ENCODE assay signal across 26 mouse cellular contexts in the genomic region with DNA sequence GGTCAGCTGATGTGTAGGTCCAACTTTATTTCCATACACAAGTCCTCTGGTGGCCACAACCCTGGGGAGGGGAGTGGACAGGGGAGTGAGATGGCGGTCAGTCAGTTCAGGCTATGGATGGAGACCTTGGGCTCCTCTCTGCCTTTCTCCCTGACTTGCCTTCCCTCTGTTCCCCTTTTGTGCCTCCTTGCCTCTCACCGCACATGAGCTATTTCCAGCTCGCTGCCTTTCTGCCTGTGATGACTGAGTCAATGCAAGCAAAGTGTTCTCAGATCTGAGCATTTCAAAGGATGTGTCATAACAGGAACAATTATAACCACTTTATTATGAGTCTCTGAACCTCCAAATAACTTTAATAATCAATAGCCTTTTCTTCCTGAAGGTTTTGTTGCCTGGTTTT. TPM values are rescaled to one million over a fixed set of nuclear protein-coding genes. Genes with fewer than 3 reads are reported as not detected.
DNase-seq lines count a peak whose midpoint lies in the region; ATAC-seq and TF ChIP-seq lines count a peak whose summit lies in the region.
"Had no signal": no experiment of that assay in that cellular context is flagged by ENCODE, and none has a peak within 500 bp of the region (broad histone marks: within the 10 kb centered on the region; RNA-seq: fewer than 3 reads in every experiment).

No protein-coding gene starts in this region.

- no peaks in the 10 kb centered on the region for H3K27me3 ChIP-seq in forebrain, postnatal 0 days (ENCODE audit: insufficient read depth, low read length)
- H3K27me3 ChIP-seq in forebrain, embryonic 13.5 days: no peaks in the 10 kb centered on the region
- no peaks in the 10 kb centered on the region for H3K27me3 ChIP-seq in CH12.LX (replicated peaks)
- H3K27me3 ChIP-seq in limb, embryonic 10.5 days (ENCODE audit: low read depth, poor library complexity, severe bottlenecking): no peaks in the 10 kb centered on the region
- H3K27me3 ChIP-seq: embryonic facial prominence, embryonic 15.5 days; intestine, embryonic 15.5 days; stomach, embryonic 15.5 days had no signal

- TF ChIP-seq POLR2A in CH12.LX (IDR thresholded peaks at IDR 0.05; ENCODE audit: low read depth, low read length): no peak

- TF ChIP-seq RAD21 in CH12.LX (IDR thresholded peaks at IDR 0.05; ENCODE audit: low read depth, low read length): no peak

- no peaks in the 10 kb centered on the region for H3K9me3 ChIP-seq in forebrain, postnatal 0 days (ENCODE audit: low read length)
- H3K9me3 ChIP-seq in forebrain, embryonic 13.5 days (replicated peaks): no peaks in the 10 kb centered on the region
- no peaks in the 10 kb centered on the region for H3K9me3 ChIP-seq in CH12.LX (replicated peaks; ENCODE audit: low read length)
- no peaks in the 10 kb centered on the region for H3K9me3 ChIP-seq in limb, embryonic 10.5 days (replicated peaks)
- H3K9me3 ChIP-seq: embryonic facial prominence, embryonic 15.5 days; hindbrain, embryonic 10.5 days; intestine, embryonic 15.5 days; stomach, embryonic 15.5 days had no signal

- H3K4me1 ChIP-seq in forebrain, postnatal 0 days (ENCODE audit: insufficient read depth): no peaks in the 10 kb centered on the region
- peaks cover 9% of the 10 kb centered on the region; the same call in 1 of the 2 replicates for H3K4me1 ChIP-seq in forebrain, embryonic 13.5 days
- H3K4me1 ChIP-seq in CH12.LX (ENCODE audit: control insufficient read depth in 1 of 2, insufficient read depth in 2 of 2): peaks cover 0 to 8% of the 10 kb centered on the region in 2 experiments; a peak in 2 of 4 replicates
- H3K4me1 ChIP-seq in limb, embryonic 10.5 days: peaks cover 41% of the 10 kb centered on the region
- H3K4me1 ChIP-seq: stomach, embryonic 15.5 days had no signal

- ATAC-seq in forebrain, postnatal 0 days: peak; percentile 38; the same call in 1 of the 2 replicates
- ATAC-seq in forebrain, embryonic 13.5 days: no peak
- ATAC-seq: forebrain, embryonic 16.5 days; hindbrain, embryonic 16.5 days; intestine, embryonic 15.5 days had no signal

- no peak overlapping the region for H3K4me2 ChIP-seq in forebrain, postnatal 0 days (ENCODE audit: low read depth)
- no peak overlapping the region for H3K4me2 ChIP-seq in forebrain, embryonic 13.5 days
- H3K4me2 ChIP-seq in CH12.LX (ENCODE audit: insufficient read depth, low read depth, poor library complexity, severe bottlenecking): no peak overlapping the region
- H3K4me2 ChIP-seq: heart, embryonic 11.5 days; intestine, embryonic 15.5 days; stomach, embryonic 15.5 days had no signal

- no peak overlapping the region for H3K4me3 ChIP-seq in forebrain, postnatal 0 days (ENCODE audit: low read depth, low read length)
- no peak overlapping the region for H3K4me3 ChIP-seq in forebrain, embryonic 13.5 days
- no peak overlapping the region; the same call in 1 of the 2 replicates for H3K4me3 ChIP-seq in layer of hippocampus, adult 2 months
- H3K4me3 ChIP-seq in CH12.LX (replicated peaks in 1 of 3; ENCODE audit: low read depth in 2 of 3, low read length in 2 of 3, poor library complexity in 1 of 3): no peak overlapping the region
- no peak overlapping the region for H3K4me3 ChIP-seq in limb, embryonic 10.5 days
- H3K4me3 ChIP-seq: embryonic facial prominence, embryonic 15.5 days; hindbrain, embryonic 10.5 days; intestine, embryonic 15.5 days; stomach, embryonic 15.5 days had no signal

- 54% methylated on average over 3 of the region's 3 CpGs for WGBS in forebrain, postnatal 0 days
- 61% methylated on average over 3 of the region's 3 CpGs for WGBS in forebrain, embryonic 13.5 days
- WGBS in limb, embryonic 10.5 days: 95% methylated on average over 3 of the region's 3 CpGs

- in situ Hi-C loops in CH12.LX (cut with MboI; ENCODE audit: low pct_ligation_motif_present, low pct_unique_long_range_greater_than_20kb, low sequenced_read_pairs): no loop called here

- TF ChIP-seq CTCF in forebrain, postnatal 0 days (IDR thresholded peaks at IDR 0.05; ENCODE audit: low read depth): no peak
- no peak for TF ChIP-seq CTCF in layer of hippocampus, adult 2 months (conservative IDR thresholded peaks at IDR 0.05)
- no peak for TF ChIP-seq CTCF in CH12.LX (conservative IDR thresholded peaks at IDR 0.05 in 1 of 2, IDR thresholded peaks at IDR 0.05 in 1 of 2; ENCODE audit: low read depth in 2 of 2, low read length in 2 of 2)

- no peak overlapping the region for H3K27ac ChIP-seq in forebrain, postnatal 0 days (ENCODE audit: low read depth, low read length)
- H3K27ac ChIP-seq in forebrain, embryonic 13.5 days: no peak overlapping the region
- H3K27ac ChIP-seq in layer of hippocampus, adult 2 months: peak overlapping the region; percentile 82
- H3K27ac ChIP-seq in CH12.LX (ENCODE audit: insufficient read depth, low read depth): no peak overlapping the region
- peak overlapping the region; percentile 80; the same call in 1 of the 2 replicates for H3K27ac ChIP-seq in limb, embryonic 10.5 days
- H3K27ac ChIP-seq: intestine, embryonic 15.5 days; macrophage; stomach, embryonic 15.5 days had no signal

- no peaks in the 10 kb centered on the region for H3K36me3 ChIP-seq in forebrain, postnatal 0 days (ENCODE audit: insufficient read depth)
- H3K36me3 ChIP-seq in forebrain, embryonic 13.5 days (ENCODE audit: poor library complexity, severe bottlenecking): no peaks in the 10 kb centered on the region
- no peaks in the 10 kb centered on the region for H3K36me3 ChIP-seq in CH12.LX (replicated peaks in 1 of 2; ENCODE audit: control insufficient read depth in 1 of 2, insufficient read depth in 1 of 2, low read length in 1 of 2)
- no peaks in the 10 kb centered on the region for H3K36me3 ChIP-seq in limb, embryonic 10.5 days
- H3K36me3 ChIP-seq: embryonic facial prominence, embryonic 15.5 days; hindbrain, embryonic 10.5 days; intestine, embryonic 15.5 days; stomach, embryonic 15.5 days had no signal

- dilution Hi-C loops in CH12.LX (cut with MboI; ENCODE audit: extremely low pct_ligation_motif_present, extremely low pct_unique_long_range_greater_than_20kb, low sequenced_read_pairs): no loop called here

- no peak overlapping the region for H3K9ac ChIP-seq in forebrain, postnatal 0 days
- no peak overlapping the region for H3K9ac ChIP-seq in forebrain, embryonic 13.5 days
- no peak overlapping the region for H3K9ac ChIP-seq in CH12.LX (ENCODE audit: insufficient read depth, low read depth)
- H3K9ac ChIP-seq: embryonic facial prominence, embryonic 15.5 days; intestine, embryonic 15.5 days; stomach, embryonic 15.5 days had no signal

- no peak for TF ChIP-seq EP300 in CH12.LX (IDR thresholded peaks at IDR 0.05; ENCODE audit: low read length)

- no peaks in the 10 kb centered on the region for H3K79me2 ChIP-seq in CH12.LX (replicated peaks; ENCODE audit: control insufficient read depth, extremely low read depth, insufficient read depth, poor library complexity, severe bottlenecking)

- DNase-seq in forebrain, postnatal 0 days: no peak
- DNase-seq in layer of hippocampus, adult 2 months (ENCODE audit: low spot score in 2 of 2): peak; percentile 27 to 65
- no peak for DNase-seq in layer of hippocampus, postnatal 10 days (ENCODE audit: low spot score in 2 of 2)
- DNase-seq in CH12.LX (ENCODE audit: extremely low read depth): peak; percentile 14
- DNase-seq in limb, embryonic 10.5 days (ENCODE audit: low spot score): no peak
- no peak for DNase-seq in lung, postnatal 4 days
- no peak for DNase-seq in adrenal gland, postnatal 25 days
- DNase-seq: adrenal gland, postnatal 10 days; cerebellum, adult 9-10 months; gastrocnemius, postnatal 14 days; heart, adult 11 months; kidney, adult 8-10 months; kidney, postnatal 10 days; thymus, adult 18-20 months; thymus, postnatal 36 days had no signal

TF ChIP-seq in CH12.LX, 34 proteins besides CTCF, POLR2A, EP300 and RAD21 (continues in another document):
- TF ChIP-seq MEF2A (IDR thresholded peaks at IDR 0.05; ENCODE audit: borderline replicate concordance, low read depth, low read length) (no peak), USF1 (IDR thresholded peaks at IDR 0.05; ENCODE audit: low read depth, low read length) (no peak), USF2 (conservative IDR thresholded peaks at IDR 0.05; ENCODE audit: low read depth, low read length) (no peak), NELFE (IDR thresholded peaks at IDR 0.05; ENCODE audit: low read depth, low read length) (no peak), ZKSCAN1 (IDR thresholded peaks at IDR 0.05; ENCODE audit: borderline replicate concordance, low read depth, low read length) (no peak), GABPA (IDR thresholded peaks at IDR 0.05; ENCODE audit: insufficient replicate concordance, low read depth, low read length) (no peak), CHD1 (IDR thresholded peaks at IDR 0.05; ENCODE audit: low read depth, low read length) (no peak), ETS1 (conservative IDR thresholded peaks at IDR 0.05; ENCODE audit: low read depth, low read length) (no peak), ELF1 (IDR thresholded peaks at IDR 0.05; ENCODE audit: low read depth, low read length) (no peak), IRF4 (IDR thresholded peaks at IDR 0.05; ENCODE audit: low read depth, low read length) (no peak), POLR2AphosphoS2 (IDR thresholded peaks at IDR 0.05; ENCODE audit: low read depth, low read length) (no peak)

RNA-seq across cellular contexts. Expression of gene Apod, which starts 2.3 kb away (rescaled TPM):
- total RNA-seq in forebrain, postnatal 0 days (2014; rRNA removed): 81.9 and 84.2 TPM in 2 replicates
- 179 and 215 TPM in 2 replicates for polyA plus RNA-seq in forebrain, postnatal 0 days (2015; fragmentation: Nextera tagmentation; extraction: Ambion mirVana)
- 28.0 and 32.5 TPM in 2 replicates for polyA plus RNA-seq in forebrain, embryonic 13.5 days (2015; fragmentation: Nextera tagmentation; extraction: Ambion mirVana)
- total RNA-seq in layer of hippocampus, adult 2 months (2021): 100 to 1,000 TPM; 107 to 123 TPM
- 10 to 100 TPM; 29.0 to 35.8 TPM for total RNA-seq in layer of hippocampus, postnatal 10 days (2021)
- 0.17 and 0.21 TPM in 2 replicates for total RNA-seq in CH12.LX (2012; rRNA removed)
- 0.26 TPM in 1 of 2 replicates, not detected in the other for total RNA-seq in CH12.LX (2014; rRNA removed)
- 0.55 TPM in 1 of 2 replicates, not detected in the other for polyA plus RNA-seq in CH12.LX (2012; ENCODE audit: insufficient read length, low read depth)
- 5.9 and 6.5 TPM in 2 replicates for polyA plus RNA-seq in limb, embryonic 10.5 days (2016; fragmentation: Nextera tagmentation; extraction: Ambion mirVana)
- 3.3 and 7.6 TPM in 2 replicates for total RNA-seq in adrenal gland, postnatal 25 days (2021)
- total RNA-seq: liver, adult 2 months had no signal
- polyA plus RNA-seq: heart, embryonic 11.5 days; liver, adult 2 months; liver, embryonic 16.5 days had no signal

RNA-seq across cellular contexts. Expression of gene Ppp1r2, which starts 37.2 kb away (rescaled TPM):
- 64.9 and 75.5 TPM in 2 replicates for total RNA-seq in forebrain, postnatal 0 days (2014; rRNA removed)
- 84.9 and 101 TPM in 2 replicates for polyA plus RNA-seq in forebrain, postnatal 0 days (2015; fragmentation: Nextera tagmentation; extraction: Ambion mirVana)
- polyA plus RNA-seq in forebrain, embryonic 13.5 days (2015; fragmentation: Nextera tagmentation; extraction: Ambion mirVana): 91.9 and 95.2 TPM in 2 replicates
- 10 to 100 TPM; 93.3 to 98.1 TPM for total RNA-seq in layer of hippocampus, adult 2 months (2021)
- total RNA-seq in layer of hippocampus, postnatal 10 days (2021): 10 to 100 TPM; 64.3 to 65.2 TPM
- total RNA-seq in CH12.LX (2012; rRNA removed) (33.8 and 43.7 TPM in 2 replicates), CH12.LX (2014; rRNA removed) (75.4 and 84.5 TPM in 2 replicates)
- 62.4 and 73.0 TPM in 2 replicates for polyA plus RNA-seq in CH12.LX (2012; ENCODE audit: insufficient read length, low read depth)
- 84.6 and 89.8 TPM in 2 replicates for polyA plus RNA-seq in limb, embryonic 10.5 days (2016; fragmentation: Nextera tagmentation; extraction: Ambion mirVana)
- total RNA-seq in adrenal gland, postnatal 25 days (2021): 70.9 and 74.0 TPM in 2 replicates

Comparison
In these comparisons a context has a peak if more than half of its experiments do, and no peak if none do; other contexts are left out.
1. DNase-seq: peak in layer of hippocampus, adult 2 months (2 of 2) and CH12.LX (single experiment); none in forebrain, postnatal 0 days (single experiment), layer of hippocampus, postnatal 10 days (0 of 2), limb, embryonic 10.5 days (single experiment), lung, postnatal 4 days (0 of 2) and adrenal gland, postnatal 25 days (single experiment).
2. H3K27ac ChIP-seq: peak in layer of hippocampus, adult 2 months (single experiment) and limb, embryonic 10.5 days (single experiment); none in forebrain, postnatal 0 days (single experiment), forebrain, embryonic 13.5 days (single experiment) and CH12.LX (single experiment).